Mouse (Mus musculus): ENCODE measurements around the gene Arhgap4.
A peak's percentile ranks its signal among the peaks of the same experiment; 100 is the strongest.

Gene Arhgap4

DNA sequence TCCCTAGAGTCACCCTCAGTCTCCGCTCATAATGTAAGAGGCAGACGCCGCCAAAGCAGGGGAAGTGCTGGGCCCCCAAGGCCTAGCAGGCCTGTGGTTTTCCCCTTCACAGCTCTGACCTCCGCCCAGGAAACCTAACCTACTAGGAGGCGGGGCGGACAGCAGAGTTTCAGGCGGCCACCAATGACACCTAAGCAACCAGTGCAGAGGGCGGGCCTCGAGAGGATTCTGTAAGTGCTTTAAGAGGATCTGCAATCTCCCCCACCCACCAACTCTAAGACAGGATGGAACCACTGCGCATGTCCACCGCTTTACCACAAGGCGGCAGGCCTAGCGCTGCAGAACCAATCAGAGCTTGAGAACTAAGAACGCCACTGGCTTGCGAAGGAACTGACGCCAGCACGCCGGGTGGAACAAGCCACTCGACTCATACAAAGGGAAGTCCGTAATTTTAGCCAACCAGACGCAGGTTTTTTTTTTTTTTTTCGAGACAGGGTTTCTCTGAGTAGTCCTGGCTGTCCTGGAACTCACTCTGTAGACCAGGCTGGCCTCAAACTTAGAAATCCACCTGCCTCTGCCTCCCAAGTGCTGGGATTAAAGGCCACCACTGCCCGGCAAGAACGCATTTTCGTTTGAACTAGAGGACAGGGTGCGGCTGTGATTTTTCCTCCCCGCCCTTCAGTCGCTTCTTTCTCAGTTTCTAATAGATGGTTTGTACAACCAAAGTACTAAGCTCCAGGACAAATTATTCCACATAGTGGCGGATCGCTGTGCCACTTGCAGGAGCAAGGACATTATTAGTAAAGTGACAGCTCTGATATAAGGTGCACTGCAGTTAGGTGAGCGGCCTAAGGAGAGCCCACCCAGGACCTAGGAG is 6.6 kb downstream of the Arhgap4 start:
- DNase-seq = peak; percentile 97

DNA sequence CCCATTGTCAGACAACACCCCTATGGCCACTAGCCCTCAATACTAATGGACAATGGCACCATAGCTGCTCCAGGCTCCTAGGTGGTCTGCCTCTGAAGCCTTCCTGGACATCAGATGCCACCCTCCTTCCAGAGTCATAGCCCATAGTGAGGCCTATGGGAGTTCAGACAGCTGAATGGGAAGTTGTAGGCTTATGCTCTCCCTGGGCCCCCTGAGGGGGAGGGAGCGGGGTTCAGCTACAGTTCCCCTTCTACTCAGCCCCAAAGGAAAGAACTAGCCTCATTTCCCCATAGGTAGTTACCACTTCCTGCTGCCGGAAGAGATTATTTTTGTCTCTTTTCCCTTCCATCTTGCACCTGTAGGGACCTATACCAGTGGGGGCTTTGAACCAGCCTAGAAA is 10.1 kb downstream of the Arhgap4 start:
- DNase-seq = no peak

DNA sequence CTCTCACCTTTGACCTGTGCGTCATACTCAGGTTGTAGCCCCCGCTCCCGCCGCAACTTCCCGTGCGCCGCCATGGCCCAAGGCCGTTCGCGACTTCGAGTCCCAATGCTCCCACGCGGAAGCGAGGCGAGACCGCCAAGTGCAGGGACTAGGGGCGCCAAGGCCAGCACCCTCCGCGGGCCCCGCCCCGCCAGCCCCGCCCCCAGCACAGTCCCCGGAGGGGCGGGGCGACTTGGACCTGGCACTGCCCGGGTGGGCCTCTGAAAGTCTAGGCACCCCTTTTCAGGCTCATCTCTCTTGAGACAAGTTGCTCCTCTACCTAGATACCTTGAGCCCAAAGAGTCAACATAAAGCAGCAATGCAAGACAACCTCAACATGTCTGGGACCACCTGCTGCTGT is 10.5 kb downstream of the Arhgap4 start:
- no peak for DNase-seq

DNA sequence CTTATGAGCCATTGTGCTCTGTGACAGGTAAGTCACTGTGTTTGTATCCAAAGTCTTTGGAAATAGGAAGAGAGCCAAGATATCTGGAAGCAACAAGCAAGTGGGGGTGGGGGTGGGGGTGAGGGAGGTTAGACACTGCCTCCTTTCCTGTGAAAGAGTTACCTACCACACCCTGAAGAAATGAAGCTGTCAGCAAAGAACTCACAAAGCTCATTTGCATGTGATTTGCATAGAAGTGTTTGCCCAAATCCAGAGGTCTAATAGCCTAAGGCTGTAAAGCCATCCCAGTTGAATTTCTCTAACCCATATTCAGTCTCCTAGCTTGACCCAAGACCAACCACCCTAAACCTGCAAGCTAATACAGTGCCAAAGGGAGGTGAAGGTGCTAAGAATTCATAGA is 11.2 kb downstream of the Arhgap4 start:
- DNase-seq = no peak

DNA sequence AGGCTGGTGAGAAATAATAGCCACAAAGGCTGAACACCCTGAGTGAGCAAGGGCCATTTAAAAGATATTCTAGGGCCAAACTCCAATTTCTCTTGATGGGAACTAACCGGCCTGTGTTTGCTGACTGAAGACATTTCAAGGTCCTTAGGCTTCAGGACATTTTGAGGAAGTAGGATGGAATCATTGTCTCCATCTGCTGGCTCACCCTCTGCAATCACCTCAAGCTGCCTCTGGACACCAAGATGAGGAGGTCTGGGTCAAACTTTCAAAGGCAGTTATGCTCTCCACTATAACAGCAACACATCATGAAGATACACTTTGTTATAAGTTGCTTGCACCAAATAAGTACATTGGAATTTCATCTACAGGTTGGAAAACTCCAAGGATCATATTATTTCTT is 11.6 kb downstream of the Arhgap4 start:
- DNase-seq = no peak

DNA sequence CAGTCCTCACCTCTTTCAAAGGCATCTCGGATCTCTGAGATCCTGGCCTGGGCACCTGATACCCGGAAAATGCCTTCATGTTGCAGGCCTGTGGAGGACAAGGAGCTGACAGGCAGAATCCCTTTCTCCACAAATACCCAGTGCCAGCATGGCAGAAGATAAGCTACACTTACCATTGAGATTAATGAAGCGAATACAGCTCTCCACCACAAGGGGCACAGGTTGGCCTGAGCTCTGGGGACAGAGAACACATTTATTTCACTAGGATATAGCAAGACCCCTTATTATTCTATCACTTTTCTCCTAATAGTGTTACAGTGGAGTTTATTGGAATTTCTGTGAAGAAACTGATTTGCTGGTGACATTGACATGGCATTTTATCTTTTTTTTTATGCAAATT is 23.7 kb downstream of the Arhgap4 start:
- no peak for DNase-seq

DNA sequence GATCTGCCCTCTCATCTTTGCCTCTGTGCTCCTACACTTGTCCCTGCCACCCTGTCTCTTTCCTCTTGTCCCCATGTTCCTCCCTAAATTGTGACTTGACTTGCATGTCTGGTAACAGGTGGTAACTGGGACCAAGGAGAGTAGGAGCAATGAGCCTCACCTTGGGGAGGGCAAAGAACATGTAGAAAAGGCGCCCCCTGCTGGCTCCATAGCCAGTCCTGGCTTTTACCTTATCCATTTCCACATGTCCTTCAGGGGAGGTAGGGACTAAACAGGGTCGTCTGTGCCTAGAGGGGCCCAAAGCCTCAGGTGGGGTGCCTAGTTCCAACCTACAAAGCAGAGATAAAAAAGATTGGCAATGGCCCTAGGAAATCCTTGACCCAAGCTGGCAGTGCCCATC is 26.0 kb downstream of the Arhgap4 start, which contains the start of gene L1cam:
Gene L1cam (minus strand): TSS at position 387 of the 400 bp plus-strand sequence.
- peak; percentile 29 for DNase-seq

DNA sequence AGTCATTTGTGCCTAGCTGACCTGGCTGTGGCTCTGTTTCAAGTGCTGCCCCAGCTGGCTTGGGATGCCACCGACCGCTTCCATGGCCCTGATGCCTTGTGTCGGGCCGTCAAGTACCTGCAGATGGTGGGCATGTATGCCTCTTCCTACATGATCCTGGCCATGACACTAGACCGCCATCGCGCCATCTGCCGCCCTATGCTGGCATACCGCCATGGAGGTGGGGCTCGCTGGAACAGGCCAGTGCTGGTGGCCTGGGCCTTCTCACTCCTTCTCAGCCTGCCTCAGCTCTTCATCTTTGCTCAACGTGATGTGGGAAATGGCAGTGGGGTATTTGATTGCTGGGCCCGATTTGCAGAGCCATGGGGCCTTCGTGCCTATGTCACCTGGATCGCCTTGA is 28.8 kb downstream of the Arhgap4 start:
- DNase-seq = no peak

DNA sequence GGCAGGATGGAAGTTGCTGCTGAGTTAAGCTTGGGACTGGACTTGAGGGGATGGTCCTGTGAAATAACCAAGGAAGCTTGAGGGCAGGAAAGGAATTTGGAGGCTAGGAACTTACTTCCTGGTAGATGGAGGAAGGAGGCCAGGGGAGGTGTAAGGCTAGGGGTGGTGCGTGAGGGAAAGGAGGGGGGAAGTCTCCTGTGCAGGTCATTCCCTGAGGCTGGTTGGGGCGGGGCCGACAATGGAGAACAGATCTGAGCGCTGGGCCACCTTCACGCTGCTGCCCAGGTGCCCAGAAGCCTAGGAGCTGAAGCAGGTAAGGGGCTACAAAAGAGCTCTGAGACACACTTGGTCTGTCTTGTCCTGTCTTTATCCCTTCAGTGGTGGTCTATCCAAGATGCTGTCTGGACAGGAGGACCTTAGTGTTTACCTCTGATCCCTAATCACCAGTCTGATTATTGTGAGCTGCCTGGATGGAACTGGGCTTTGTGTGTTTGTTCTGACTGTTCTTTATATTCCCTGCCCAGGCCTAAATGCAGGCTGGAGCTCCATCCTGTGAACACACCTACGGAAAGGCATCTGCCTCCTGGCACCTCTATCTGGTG is 30.0 kb downstream of the Arhgap4 start, which contains the start of gene Avpr2:
Gene Avpr2 (plus strand): TSS at position 552 of the 602 bp plus-strand sequence.
- DNase-seq = no peak

DNA sequence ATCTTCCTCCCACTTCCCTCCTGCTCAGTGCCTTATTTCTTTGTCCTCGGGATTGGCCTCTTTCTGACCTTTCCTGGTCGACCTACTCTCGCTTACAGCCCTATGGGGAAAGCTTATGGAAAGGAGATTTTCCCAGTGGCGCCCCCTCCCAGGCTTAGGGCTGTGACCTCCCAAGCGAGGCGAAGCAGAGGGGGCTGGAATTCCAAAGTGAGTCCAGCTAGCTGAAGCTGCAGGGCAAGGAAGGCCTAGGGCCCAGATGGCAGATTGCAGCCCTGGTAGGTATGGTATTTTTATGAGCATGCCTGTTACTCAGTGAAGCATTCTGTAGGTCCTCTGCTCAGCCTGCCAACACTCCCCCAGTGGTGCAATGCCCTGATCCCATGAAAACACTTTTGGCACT is 40.2 kb downstream of the Arhgap4 start:
- no peak for DNase-seq

DNA sequence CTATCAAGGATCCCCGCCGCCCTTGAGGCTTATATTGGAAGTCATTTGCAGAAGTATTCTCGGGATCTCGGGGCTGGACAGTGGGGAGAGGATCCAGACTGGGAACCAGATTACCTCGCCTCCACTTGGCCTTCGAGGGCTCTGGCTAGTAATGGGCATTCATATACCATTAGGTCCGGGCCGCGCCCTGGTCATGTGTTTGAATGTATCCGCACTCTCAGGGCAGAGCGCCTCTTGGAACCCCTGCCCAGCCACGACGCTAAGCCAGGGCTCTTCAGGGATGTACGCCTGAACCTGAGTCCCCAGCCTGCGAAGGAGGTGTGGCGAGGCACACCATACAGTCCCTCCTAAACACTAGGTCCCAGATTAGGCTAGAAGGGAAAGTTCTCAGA is 40.6 kb downstream of the Arhgap4 start:
- DNase-seq = no peak

DNA sequence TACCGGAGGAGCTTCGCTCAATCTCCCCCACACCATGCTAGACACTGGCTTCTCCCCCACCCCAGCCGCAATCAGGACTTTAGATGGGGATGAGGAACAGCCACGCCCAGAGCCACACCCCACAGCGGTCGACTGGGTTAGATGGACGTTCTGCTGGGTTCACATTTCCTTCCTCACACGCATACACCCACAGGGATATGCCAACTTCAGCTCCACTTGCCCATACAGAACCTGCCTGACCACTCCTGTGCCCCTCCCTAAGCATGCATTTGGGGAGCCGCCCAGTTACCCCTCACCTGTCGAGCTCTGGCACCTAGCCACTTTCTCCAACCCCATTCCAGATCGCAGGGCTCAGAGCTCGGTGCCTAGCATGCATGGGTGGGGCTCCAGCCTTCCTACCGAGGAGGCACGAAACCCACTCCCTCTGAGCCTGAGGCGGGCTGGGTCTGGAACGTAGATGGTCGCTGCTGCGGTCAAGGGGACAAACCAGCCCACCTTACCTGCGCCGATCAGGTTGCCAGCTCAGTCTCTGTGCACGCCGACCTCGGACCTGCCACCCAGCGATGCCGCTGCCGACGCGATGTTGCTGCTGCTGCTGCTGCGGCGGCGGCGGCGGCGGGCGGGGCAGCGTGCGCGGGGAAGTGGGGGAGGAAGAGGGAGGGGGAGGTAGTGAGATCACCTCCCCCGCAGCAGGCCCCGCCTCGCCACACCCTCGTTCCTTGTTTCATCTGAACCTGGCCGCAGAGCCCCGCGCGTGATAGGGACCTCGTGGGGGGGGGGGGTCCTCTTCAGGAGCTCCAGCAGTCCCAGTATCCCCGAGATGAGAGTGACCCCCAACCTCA is 41.3 kb downstream of the Arhgap4 start:
- peak; percentile 17 for DNase-seq

DNA sequence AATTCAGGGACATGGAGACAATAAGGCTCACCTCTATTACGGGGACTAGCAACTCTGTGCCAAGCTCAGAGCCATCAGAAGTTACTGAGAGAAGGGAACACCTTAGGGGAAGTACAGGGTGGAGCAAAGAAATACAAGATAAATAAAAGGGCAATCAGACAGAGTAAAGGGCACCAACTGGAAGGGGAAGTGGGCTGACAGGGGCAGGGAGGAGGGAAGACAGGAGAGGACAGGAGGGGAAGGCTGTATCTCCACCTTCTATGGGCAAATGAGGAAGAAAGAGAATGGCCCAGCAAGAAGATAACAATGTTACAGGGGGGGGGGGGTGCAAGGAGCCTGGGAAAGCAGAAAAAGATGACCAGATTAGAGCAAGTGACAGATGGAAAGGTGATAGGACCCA is 44.7 kb downstream of the Arhgap4 start:
- no peak for DNase-seq

DNA sequence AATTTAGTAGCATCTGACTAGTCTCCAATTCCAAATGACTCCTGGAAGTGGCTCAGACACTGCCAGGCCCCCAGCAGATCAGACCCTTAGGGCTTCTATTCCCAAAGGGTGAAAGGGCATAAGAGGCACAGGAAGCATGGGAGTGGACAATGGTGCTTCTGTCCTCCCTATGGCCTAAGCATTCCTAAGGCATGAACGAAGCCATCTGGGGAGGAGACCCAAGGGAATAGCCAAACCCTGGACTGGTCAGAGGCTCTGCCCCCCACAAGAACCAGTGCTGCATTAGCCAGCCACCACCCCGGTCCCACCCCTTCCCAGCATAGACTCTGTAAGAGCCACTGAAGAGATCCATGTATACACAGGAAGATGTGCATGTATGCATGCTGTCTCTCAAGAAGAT is 45.8 kb downstream of the Arhgap4 start:
- DNase-seq = no peak

DNA sequence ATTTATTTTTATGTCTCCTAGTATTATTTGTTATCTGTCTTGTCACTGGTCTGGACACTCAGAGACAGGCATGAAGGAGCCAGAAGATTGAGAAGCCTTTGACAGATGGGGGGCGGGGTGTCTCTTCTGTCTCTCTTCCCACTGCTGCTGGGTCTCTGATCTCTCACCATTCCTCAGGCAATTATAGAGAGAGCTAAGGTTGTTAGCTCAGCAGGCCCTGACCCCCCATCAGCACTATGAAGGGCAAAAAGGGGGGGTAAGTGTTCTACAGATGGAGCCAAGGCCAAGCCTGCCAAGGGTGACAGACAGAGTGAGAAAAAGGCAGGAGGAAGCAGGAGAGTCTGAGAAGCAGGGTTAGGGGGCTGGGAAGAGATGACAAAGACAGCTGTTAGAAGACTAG is 49.7 kb downstream of the Arhgap4 start:
- DNase-seq = no peak

DNA sequence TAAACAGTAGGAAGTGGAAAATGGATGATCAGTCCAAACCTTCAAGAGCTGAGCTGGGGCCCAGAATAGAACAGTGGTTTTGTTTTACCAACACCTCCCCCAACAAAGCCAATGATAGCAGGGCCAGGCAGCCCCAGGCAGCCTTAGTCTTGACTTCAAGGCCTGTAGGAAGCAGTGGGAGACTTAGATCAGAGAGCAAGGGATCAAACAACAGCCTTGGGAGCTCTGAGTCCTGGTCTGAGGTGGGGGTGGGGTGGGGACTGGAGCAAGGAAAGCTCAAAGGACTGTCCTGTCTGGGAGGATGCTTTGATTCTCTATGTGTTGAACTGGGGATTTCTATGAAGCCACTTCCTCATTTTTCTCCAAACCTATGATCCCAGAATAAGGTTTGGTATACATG is 50.2 kb downstream of the Arhgap4 start:
- no peak for DNase-seq

DNA sequence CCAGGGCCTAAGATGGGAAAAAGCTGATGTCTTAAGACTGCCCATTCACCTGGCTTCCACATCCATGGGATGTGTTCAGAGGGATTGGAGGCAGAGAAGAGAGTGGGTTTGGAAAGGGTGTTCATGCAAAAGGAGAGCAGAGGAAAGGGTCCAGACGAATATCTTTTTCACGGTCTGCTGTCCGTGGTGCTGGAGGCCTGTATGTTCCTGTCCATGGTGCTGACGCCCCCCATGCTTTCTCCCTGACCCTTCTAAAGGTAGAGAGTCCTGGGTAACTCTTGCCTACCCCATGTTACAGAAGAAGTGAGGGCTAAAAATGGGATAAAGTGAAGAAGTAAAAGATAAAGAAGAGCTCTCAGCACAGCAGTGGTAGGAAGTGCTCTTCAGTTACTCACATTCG is 52.3 kb downstream of the Arhgap4 start:
- DNase-seq = no peak

DNA sequence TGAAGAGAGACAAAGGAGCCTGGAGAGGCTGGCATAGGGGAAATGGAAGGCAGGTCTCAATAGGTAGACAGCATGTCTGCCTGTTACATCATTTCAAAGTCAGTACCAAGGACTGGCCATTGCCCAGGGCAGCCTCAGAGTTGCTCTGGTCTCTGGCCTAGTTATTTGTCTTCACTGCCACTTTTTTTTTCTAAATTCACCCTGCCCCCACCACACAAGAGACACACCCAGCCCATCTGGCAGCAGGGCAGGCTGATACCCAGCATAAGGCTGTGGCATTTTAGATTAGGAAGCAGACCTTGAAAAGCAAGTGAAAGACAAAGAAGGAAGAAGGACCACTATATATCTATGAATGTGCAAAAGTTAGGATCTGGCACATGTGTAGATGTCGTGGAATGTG is 53.8 kb downstream of the Arhgap4 start:
- DNase-seq = no peak

DNA sequence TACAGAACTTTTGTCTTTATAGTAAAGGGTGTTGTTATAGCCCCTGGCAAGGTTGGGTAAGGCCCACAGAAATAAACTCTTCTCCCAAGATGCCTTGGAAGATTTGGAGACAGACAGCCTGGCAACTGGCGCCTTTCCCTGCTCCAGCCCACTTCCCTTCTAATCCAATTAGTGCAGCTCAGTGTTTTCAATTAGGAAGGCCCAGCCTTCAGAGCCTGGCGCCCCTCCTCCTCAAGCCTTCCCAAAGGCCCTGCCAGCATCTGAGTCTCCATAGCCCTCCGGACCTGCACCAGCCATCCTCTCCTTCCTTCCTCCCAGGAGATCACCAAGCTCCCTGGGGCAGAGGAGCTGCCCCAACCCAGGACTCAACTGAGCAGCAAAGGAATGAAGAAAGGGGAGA is 54.4 kb downstream of the Arhgap4 start:
- no peak for DNase-seq

DNA sequence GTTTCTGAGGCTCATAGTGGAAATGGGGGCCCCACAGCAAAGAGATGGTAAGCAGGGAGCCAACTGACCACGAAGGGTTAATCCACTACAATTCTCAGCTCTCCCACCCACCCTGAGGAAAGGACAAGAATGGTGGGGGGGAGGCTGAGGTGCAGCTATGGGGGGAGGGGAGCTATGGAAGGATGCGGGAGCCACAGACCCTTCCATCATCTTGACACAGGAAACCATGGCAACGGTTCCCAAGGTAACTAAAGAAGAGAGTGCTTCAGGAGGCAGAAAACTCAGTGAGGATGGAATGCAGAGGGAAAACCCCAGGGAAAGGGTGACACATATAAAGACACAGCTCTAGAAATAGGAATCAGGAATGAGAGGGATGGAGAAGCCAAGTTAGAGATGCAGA is 57.0 kb downstream of the Arhgap4 start:
- DNase-seq = no peak

DNA sequence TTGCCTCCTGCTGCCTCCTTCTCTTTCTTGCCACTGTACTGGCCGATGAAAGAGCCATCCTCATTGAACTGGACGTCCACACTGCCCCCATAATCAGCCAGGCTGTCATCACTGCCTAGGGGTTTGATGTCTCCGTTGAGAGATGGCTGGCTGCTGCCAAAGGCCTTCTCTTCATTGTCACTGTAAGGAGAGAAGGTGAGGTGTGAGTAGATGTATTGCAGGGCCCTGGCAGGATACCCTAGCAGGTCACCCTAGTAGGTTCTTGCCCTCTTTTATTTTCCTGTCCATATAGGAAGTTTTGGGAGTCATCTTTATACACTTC is 66.6 kb downstream of the Arhgap4 start:
- no peak for DNase-seq

DNA sequence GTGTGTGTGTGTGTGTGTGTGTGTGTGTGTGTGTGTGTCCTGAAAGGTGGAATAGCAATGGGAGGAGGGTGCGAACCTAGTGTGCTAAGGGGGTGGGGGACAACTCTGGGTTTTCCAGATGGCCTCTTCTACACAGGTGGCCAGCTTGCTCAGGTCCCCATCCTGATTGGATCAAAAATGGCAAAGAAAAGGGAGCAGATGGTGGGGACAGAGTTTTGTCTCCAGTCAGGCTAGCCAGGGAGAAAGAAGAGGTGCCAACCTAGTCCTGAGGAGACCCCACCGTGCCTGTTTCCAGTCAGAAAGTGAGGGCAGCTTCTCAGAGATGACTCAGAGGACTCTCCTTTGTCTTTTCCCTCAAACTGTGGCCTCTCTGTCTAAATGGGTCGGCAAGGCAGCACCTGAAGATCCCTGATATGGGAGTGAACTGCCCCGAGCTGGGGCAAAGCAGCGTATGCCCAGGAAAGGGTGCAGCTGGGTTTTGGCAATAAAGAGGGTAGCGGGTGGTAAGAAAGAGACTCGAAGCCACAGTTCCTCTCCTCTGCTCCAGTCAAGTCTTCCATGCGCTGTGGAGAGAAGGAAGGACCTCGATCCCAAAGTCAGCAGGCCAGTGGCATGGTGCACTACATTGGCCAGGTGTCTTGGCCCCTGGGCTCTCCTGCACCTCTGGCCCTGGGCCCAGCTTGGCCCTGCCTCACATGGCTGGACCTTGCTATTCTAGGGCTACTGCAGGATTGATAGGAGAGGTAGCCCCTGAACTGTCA is 67.2 kb downstream of the Arhgap4 start:
- DNase-seq = no peak
